Mouse (Mus musculus): Measurements from ENCODE around the gene Trpc4ap. TPM values are rescaled to one million over a fixed set of nuclear protein-coding genes. Genes with fewer than 3 reads are reported as not detected.

Trpc4ap gene
- total and polyA plus RNA-seq, 3 experiments = 60.4 to 187 (median 161) TPM

- TF ChIP-seq ETS1 (IDR thresholded peaks at IDR 0.05; ENCODE audit: low read depth, low read length) (no peak), MYC (IDR thresholded peaks at IDR 0.05; ENCODE audit: low read depth, low read length) (no peak), NELFE (IDR thresholded peaks at IDR 0.05; ENCODE audit: low read depth, low read length) (no peak), E2F4 (IDR thresholded peaks at IDR 0.05; ENCODE audit: borderline replicate concordance, low read depth, low read length) (no peak), MAX (IDR thresholded peaks at IDR 0.05; ENCODE audit: low read length) (no peak), ZMIZ1 (IDR thresholded peaks at IDR 0.05; ENCODE audit: low read depth, low read length) (no peak)
Observed at GRCm38 (mm10) chr2:155641540-155642472, 50.4 kb downstream of the Trpc4ap start (continued).

DNA sequence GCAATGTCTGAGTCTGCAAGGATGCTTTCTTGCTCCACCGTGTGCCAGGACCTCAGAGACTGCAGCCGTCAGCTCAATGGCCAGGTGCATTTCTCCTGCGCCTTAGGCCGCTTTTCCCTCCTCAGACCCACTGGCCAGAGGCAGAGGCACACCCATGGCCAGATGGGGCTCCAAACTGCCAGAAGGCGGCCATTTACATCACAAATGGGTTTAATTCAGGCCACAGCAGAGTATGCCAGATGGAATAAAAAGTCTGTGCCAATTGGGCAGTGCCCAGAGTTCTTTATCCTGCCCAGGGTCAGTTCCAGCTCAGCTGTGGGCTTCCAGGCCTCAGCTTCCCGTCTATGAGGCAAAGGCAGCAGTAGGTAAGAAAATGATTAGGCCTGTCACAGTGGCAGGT lies 51.5 kb downstream of the Trpc4ap start:
- no peaks in the 10 kb centered on the region for H3K9me3 ChIP-seq (replicated peaks; ENCODE audit: insufficient read depth, low read length)
- H3K36me3 ChIP-seq (ENCODE audit: control insufficient read depth in 1 of 2, insufficient read depth in 2 of 2, low read length in 2 of 2) = peaks cover 0 to 8% of the 10 kb centered on the region in 2 experiments; a peak in 2 of 4 replicates
- no peaks in the 10 kb centered on the region for H3K79me2 ChIP-seq (ENCODE audit: control insufficient read depth, insufficient read depth, low read length, poor library complexity)
- H3K4me3 ChIP-seq (ENCODE audit: control insufficient read depth in 1 of 2, insufficient read depth in 1 of 2, low read depth in 2 of 2, low read length in 2 of 2) = no peak overlapping the region
- TF ChIP-seq CTCF (IDR thresholded peaks at IDR 0.05 in 2 of 3, conservative IDR thresholded peaks at IDR 0.05 in 1 of 3; ENCODE audit: control insufficient read depth in 1 of 3, insufficient read depth in 1 of 3, low read depth in 2 of 3, low read length in 3 of 3, poor library complexity in 1 of 3, severe bottlenecking in 1 of 3) (no peak), CHD1 (IDR thresholded peaks at IDR 0.05; ENCODE audit: low read depth, low read length) (no peak), MXI1 (IDR thresholded peaks at IDR 0.05; ENCODE audit: low read depth, low read length) (no peak), E2F4 (IDR thresholded peaks at IDR 0.05; ENCODE audit: borderline replicate concordance, low read depth, low read length) (no peak), USF1 (IDR thresholded peaks at IDR 0.05; ENCODE audit: low read depth, low read length) (no peak), ZC3H11A (IDR thresholded peaks at IDR 0.05; ENCODE audit: low read depth, low read length) (no peak), CHD2 (IDR thresholded peaks at IDR 0.05; ENCODE audit: low read length) (no peak), EP300 (IDR thresholded peaks at IDR 0.05; ENCODE audit: low read depth in 1 of 2, low read length in 2 of 2) (no peak), HCFC1 (IDR thresholded peaks at IDR 0.05; ENCODE audit: low read depth, low read length) (no peak), JUND (IDR thresholded peaks at IDR 0.05; ENCODE audit: low read depth, low read length) (no peak), BHLHE40 (IDR thresholded peaks at IDR 0.05; ENCODE audit: borderline replicate concordance, low read depth, low read length) (no peak), MYB (IDR thresholded peaks at IDR 0.05; ENCODE audit: low read depth, low read length) (no peak), MAX (IDR thresholded peaks at IDR 0.05; ENCODE audit: low read length) (no peak), ZKSCAN1 (IDR thresholded peaks at IDR 0.05; ENCODE audit: low read depth, low read length) (no peak), TCF12 (IDR thresholded peaks at IDR 0.05; ENCODE audit: low read depth, low read length) (no peak), TAL1 (IDR thresholded peaks at IDR 0.05; ENCODE audit: low read length) (no peak), MYC (IDR thresholded peaks at IDR 0.05; ENCODE audit: low read depth, low read length) (no peak), NELFE (IDR thresholded peaks at IDR 0.05; ENCODE audit: low read depth, low read length) (no peak)
- H3K9ac ChIP-seq (ENCODE audit: control insufficient read depth, low read depth, low read length, poor library complexity, severe bottlenecking) = no peak overlapping the region
- no peak overlapping the region for H3K27ac ChIP-seq (ENCODE audit: control insufficient read depth, low read depth, low read length)
- H3K4me1 ChIP-seq (ENCODE audit: control insufficient read depth in 1 of 2, insufficient read depth in 2 of 2, low read length in 2 of 2) = no peaks in the 10 kb centered on the region
- no peaks in the 10 kb centered on the region for H3K27me3 ChIP-seq (ENCODE audit: control insufficient read depth in 1 of 2, insufficient read depth in 2 of 2, low read length in 2 of 2)
- DNase-seq (ENCODE audit: low read depth, low spot score) = no peak
